Mouse (Mus musculus): ENCODE data around the gene Itprip.
A peak's percentile ranks its signal among the peaks of the same experiment; 100 is the strongest.

The Itprip gene

GRCm38 (mm10) chr19:47919126-47919965, at the start of gene Itprip, which contains the start of gene Cfap43:
TSS of gene Itprip (minus strand) at chr19:47919299.
TSS of gene Cfap43 (minus strand) at chr19:47919287.
- DNase-seq (ENCODE audit: low spot score): peak; percentile 75

- DNase-seq (ENCODE audit: low spot score): no peak
Observed at GRCm38 (mm10) chr19:47958181-47958580, 39.1 kb upstream of the Itprip start.

GRCm38 (mm10) chr19:47953169-47953568, 34.1 kb upstream of the Itprip start:
- DNase-seq (ENCODE audit: low spot score): no peak

- no peak for DNase-seq (ENCODE audit: low spot score)
Observed at GRCm38 (mm10) chr19:47950946-47951345, 31.8 kb upstream of the Itprip start.

GRCm38 (mm10) chr19:47946821-47947465, 27.8 kb upstream of the Itprip start:
- no peak for DNase-seq (ENCODE audit: low spot score)

- no peak for DNase-seq (ENCODE audit: low spot score)
Observed at GRCm38 (mm10) chr19:47939361-47939760, 20.3 kb upstream of the Itprip start.

GRCm38 (mm10) chr19:47937443-47938406, 18.6 kb upstream of the Itprip start, which contains the start of gene Cfap58:
TSS of gene Cfap58 (plus strand) at chr19:47937675.
- peak; percentile 10 for DNase-seq (ENCODE audit: low spot score)

- no peak for DNase-seq (ENCODE audit: low spot score)
Observed at GRCm38 (mm10) chr19:47936938-47937337, 17.8 kb upstream of the Itprip start.

GRCm38 (mm10) chr19:47936490-47936889, 17.4 kb upstream of the Itprip start:
- DNase-seq (ENCODE audit: low spot score): no peak

- no peak for DNase-seq (ENCODE audit: low spot score)
Observed at GRCm38 (mm10) chr19:47935530-47935929, 16.4 kb upstream of the Itprip start.

- DNase-seq (ENCODE audit: low spot score): no peak
Observed at GRCm38 (mm10) chr19:47934636-47935238, 15.6 kb upstream of the Itprip start.

GRCm38 (mm10) chr19:47934146-47934545, 15.0 kb upstream of the Itprip start:
- no peak for DNase-seq (ENCODE audit: low spot score)

- no peak for DNase-seq (ENCODE audit: low spot score)
Observed at GRCm38 (mm10) chr19:47931982-47932638, 13.0 kb upstream of the Itprip start.

- no peak for DNase-seq (ENCODE audit: low spot score)
Observed at GRCm38 (mm10) chr19:47929043-47929442, 9.9 kb upstream of the Itprip start.

GRCm38 (mm10) chr19:47927032-47927431, 7.9 kb upstream of the Itprip start:
- DNase-seq (ENCODE audit: low spot score): no peak

- no peak for DNase-seq (ENCODE audit: low spot score)
Observed at GRCm38 (mm10) chr19:47925819-47926218, 6.7 kb upstream of the Itprip start.

GRCm38 (mm10) chr19:47919966-47920375, 872 bp upstream of the Itprip start:
- DNase-seq (ENCODE audit: low spot score): no peak

- no peak for DNase-seq (ENCODE audit: low spot score)
Observed at GRCm38 (mm10) chr19:47918455-47919101, 521 bp downstream of the Itprip start.

- DNase-seq (ENCODE audit: low spot score): no peak
Observed at GRCm38 (mm10) chr19:47918016-47918415, 1.1 kb downstream of the Itprip start.

GRCm38 (mm10) chr19:47917396-47917795, 1.7 kb downstream of the Itprip start:
- no peak for DNase-seq (ENCODE audit: low spot score)

- DNase-seq (ENCODE audit: low spot score): no peak
Observed at GRCm38 (mm10) chr19:47915251-47915650, 3.8 kb downstream of the Itprip start.

All from ovary, postnatal 10 days (tissue).